Mouse (Mus musculus): Measurements from ENCODE around the gene Cpeb4. TPM values are rescaled to one million over a fixed set of nuclear protein-coding genes. Genes with fewer than 3 reads are reported as not detected.
A peak's percentile ranks its signal among the peaks of the same experiment; 100 is the strongest.

Gene Cpeb4
- polyA plus RNA-seq, 1 experiment = 4.2 TPM

- Histone ChIP-seq H3K4me2 (ENCODE audit: low read depth) (peak overlapping the region; percentile 75), H3K27me3 (ENCODE audit: control insufficient read depth, insufficient read depth, insufficient read length) (peaks cover 6% of the 10 kb centered on the region), H3ac (ENCODE audit: control insufficient read depth, insufficient read length) (no peak overlapping the region), H3K4me3 (no peak overlapping the region), H3K36me3 (ENCODE audit: control insufficient read depth, insufficient read depth) (no peaks in the 10 kb centered on the region), H3K79me2 (ENCODE audit: control insufficient read depth, insufficient read depth) (no peaks in the 10 kb centered on the region)
- TF ChIP-seq MYOG (IDR thresholded peaks at IDR 0.05; ENCODE audit: control insufficient read depth in 1 of 3, insufficient read depth in 1 of 3, insufficient read length in 2 of 3, low read depth in 2 of 3) (no peak), MYOD1 (IDR thresholded peaks at IDR 0.05; ENCODE audit: control insufficient read depth in 1 of 3, insufficient read length in 2 of 3, low read depth in 2 of 3) (no peak)
Observed at GRCm38 (mm10) chr11:31948462-31949330, 76.7 kb downstream of the Cpeb4 start.

- H3K36me3 ChIP-seq (ENCODE audit: control insufficient read depth, insufficient read depth) = no peaks in the 10 kb centered on the region
- H3K79me2 ChIP-seq (ENCODE audit: control insufficient read depth, insufficient read depth) = no peaks in the 10 kb centered on the region
- no peak for TF ChIP-seq SRF (IDR thresholded peaks at IDR 0.05; ENCODE audit: control insufficient read depth, insufficient read length, low read depth)
- TF ChIP-seq TCF12 (IDR thresholded peaks at IDR 0.05; ENCODE audit: insufficient read depth, poor library complexity, severe bottlenecking) = no peak
- TF ChIP-seq MYOD1 (IDR thresholded peaks at IDR 0.05; ENCODE audit: control insufficient read depth in 1 of 3, insufficient read length in 2 of 3, low read depth in 2 of 3) = no peak
- no peak for TF ChIP-seq POLR2AphosphoS2 (IDR thresholded peaks at IDR 0.05; ENCODE audit: insufficient read length, low read depth)
- TF ChIP-seq REST (IDR thresholded peaks at IDR 0.05; ENCODE audit: insufficient read depth, insufficient read length) = no peak
- TF ChIP-seq USF1 (IDR thresholded peaks at IDR 0.05; ENCODE audit: low read depth) = no peak
- TF ChIP-seq TCF3 (IDR thresholded peaks at IDR 0.05; ENCODE audit: insufficient read length, low read depth) = no peak
- TF ChIP-seq MYOG (IDR thresholded peaks at IDR 0.05; ENCODE audit: control insufficient read depth in 1 of 3, insufficient read depth in 1 of 3, insufficient read length in 2 of 3, low read depth in 2 of 3) = no peak
- no peak for TF ChIP-seq CEBPB (IDR thresholded peaks at IDR 0.05; ENCODE audit: insufficient read depth, poor library complexity, severe bottlenecking)
- no peak for TF ChIP-seq POLR2A (IDR thresholded peaks at IDR 0.05; ENCODE audit: insufficient read length, low read depth)
- no peak for TF ChIP-seq MAX (IDR thresholded peaks at IDR 0.05; ENCODE audit: low read depth)
- TF ChIP-seq E2F4 (IDR thresholded peaks at IDR 0.05; ENCODE audit: insufficient read depth) = no peak
- H3ac ChIP-seq (ENCODE audit: control insufficient read depth, insufficient read length) = no peak overlapping the region
- no peak overlapping the region for H3K4me3 ChIP-seq
- peaks cover 6% of the 10 kb centered on the region for H3K27me3 ChIP-seq (ENCODE audit: control insufficient read depth, insufficient read depth, insufficient read length)
- peak overlapping the region; percentile 75 for H3K4me2 ChIP-seq (ENCODE audit: low read depth)
Observed at GRCm38 (mm10) chr11:31949331-31949785, 77.3 kb downstream of the Cpeb4 start.

GRCm38 (mm10) chr11:31960071-31960470 is 88.1 kb downstream of the Cpeb4 start:
- H3K4me3 ChIP-seq = no peak overlapping the region
- no peak overlapping the region for H3ac ChIP-seq (ENCODE audit: control insufficient read depth, insufficient read length)
- no peaks in the 10 kb centered on the region for H3K79me2 ChIP-seq (ENCODE audit: control insufficient read depth, insufficient read depth)
- H3K36me3 ChIP-seq (ENCODE audit: control insufficient read depth, insufficient read depth) = no peaks in the 10 kb centered on the region
- H3K27me3 ChIP-seq (ENCODE audit: control insufficient read depth, insufficient read depth, insufficient read length) = no peaks in the 10 kb centered on the region
- no peak overlapping the region for H3K4me2 ChIP-seq (ENCODE audit: low read depth)
- no peak for TF ChIP-seq SRF (IDR thresholded peaks at IDR 0.05; ENCODE audit: control insufficient read depth, insufficient read length, low read depth)
- TF ChIP-seq TCF12 (IDR thresholded peaks at IDR 0.05; ENCODE audit: insufficient read depth, poor library complexity, severe bottlenecking) = no peak
- no peak for TF ChIP-seq MYOG (IDR thresholded peaks at IDR 0.05; ENCODE audit: control insufficient read depth in 1 of 3, insufficient read depth in 1 of 3, insufficient read length in 2 of 3, low read depth in 2 of 3)
- no peak for TF ChIP-seq TCF3 (IDR thresholded peaks at IDR 0.05; ENCODE audit: insufficient read length, low read depth)
- TF ChIP-seq MYOD1 (IDR thresholded peaks at IDR 0.05; ENCODE audit: control insufficient read depth in 1 of 3, insufficient read length in 2 of 3, low read depth in 2 of 3) = no peak
- TF ChIP-seq POLR2AphosphoS2 (IDR thresholded peaks at IDR 0.05; ENCODE audit: insufficient read length, low read depth) = no peak
- no peak for TF ChIP-seq E2F4 (IDR thresholded peaks at IDR 0.05; ENCODE audit: insufficient read depth)
- TF ChIP-seq USF1 (IDR thresholded peaks at IDR 0.05; ENCODE audit: low read depth) = no peak
- TF ChIP-seq REST (IDR thresholded peaks at IDR 0.05; ENCODE audit: insufficient read depth, insufficient read length) = no peak
- TF ChIP-seq CEBPB (IDR thresholded peaks at IDR 0.05; ENCODE audit: insufficient read depth, poor library complexity, severe bottlenecking) = no peak
- no peak for TF ChIP-seq POLR2A (IDR thresholded peaks at IDR 0.05; ENCODE audit: insufficient read length, low read depth)
- TF ChIP-seq MAX (IDR thresholded peaks at IDR 0.05; ENCODE audit: low read depth) = no peak

GRCm38 (mm10) chr11:31963993-31964392 is 92.0 kb downstream of the Cpeb4 start:
- TF ChIP-seq POLR2A (IDR thresholded peaks at IDR 0.05; ENCODE audit: insufficient read length, low read depth) (no peak), TCF3 (IDR thresholded peaks at IDR 0.05; ENCODE audit: insufficient read length, low read depth) (no peak), SRF (IDR thresholded peaks at IDR 0.05; ENCODE audit: control insufficient read depth, insufficient read length, low read depth) (no peak), USF1 (IDR thresholded peaks at IDR 0.05; ENCODE audit: low read depth) (no peak), MAX (IDR thresholded peaks at IDR 0.05; ENCODE audit: low read depth) (no peak), TCF12 (IDR thresholded peaks at IDR 0.05; ENCODE audit: insufficient read depth, poor library complexity, severe bottlenecking) (no peak), CEBPB (IDR thresholded peaks at IDR 0.05; ENCODE audit: insufficient read depth, poor library complexity, severe bottlenecking) (no peak), REST (IDR thresholded peaks at IDR 0.05; ENCODE audit: insufficient read depth, insufficient read length) (no peak), MYOG (IDR thresholded peaks at IDR 0.05; ENCODE audit: control insufficient read depth in 1 of 3, insufficient read depth in 1 of 3, insufficient read length in 2 of 3, low read depth in 2 of 3) (no peak)
- Histone ChIP-seq H3K4me3 (no peak overlapping the region), H3K79me2 (ENCODE audit: control insufficient read depth, insufficient read depth) (no peaks in the 10 kb centered on the region), H3K4me2 (ENCODE audit: low read depth) (no peak overlapping the region), H3K27me3 (ENCODE audit: control insufficient read depth, insufficient read depth, insufficient read length) (no peaks in the 10 kb centered on the region), H3ac (ENCODE audit: control insufficient read depth, insufficient read length) (no peak overlapping the region), H3K36me3 (ENCODE audit: control insufficient read depth, insufficient read depth) (no peaks in the 10 kb centered on the region)

Measured in myocyte (in vitro differentiated cells).